Mouse (Mus musculus): ENCODE measurements around the gene Fundc2.

Fundc2 gene

GRCm38 (mm10) chrX:75382195-75382771 is at the start of gene Fundc2, which contains the start of gene F8:
Fundc2 (plus strand) TSS chrX:75382399.
F8 (minus strand) TSS chrX:75382615.
- peak; percentile 52 to 79 for DNase-seq

GRCm38 (mm10) chrX:75370197-75370596 is 12.0 kb upstream of the Fundc2 start:
- DNase-seq = no peak

GRCm38 (mm10) chrX:75372666-75373425 is 9.4 kb upstream of the Fundc2 start:
- no peak for DNase-seq

- no peak for DNase-seq
Observed at GRCm38 (mm10) chrX:75376815-75377214, 5.4 kb upstream of the Fundc2 start.

GRCm38 (mm10) chrX:75381176-75381575 is 1.0 kb upstream of the Fundc2 start:
- no peak for DNase-seq

- no peak for DNase-seq
Observed at GRCm38 (mm10) chrX:75381699-75382098, 500 bp upstream of the Fundc2 start.

- DNase-seq = no peak
Observed at GRCm38 (mm10) chrX:75399471-75399870, 17.3 kb downstream of the Fundc2 start.

GRCm38 (mm10) chrX:75402668-75403067 is 20.5 kb downstream of the Fundc2 start:
- DNase-seq = no peak

GRCm38 (mm10) chrX:75403350-75403749 is 21.2 kb downstream of the Fundc2 start:
- no peak for DNase-seq

GRCm38 (mm10) chrX:75409711-75410110 is 27.5 kb downstream of the Fundc2 start:
- no peak for DNase-seq

GRCm38 (mm10) chrX:75415936-75416785 is 34.0 kb downstream of the Fundc2 start, which contains the start of the genes Cmc4, Mtcp1 and Brcc3:
Cmc4 (minus strand) TSS chrX:75416584.
Mtcp1 (minus strand) TSS chrX:75416588.
Brcc3 (plus strand) TSS chrX:75416628.
- peak; percentile 83 to 85 for DNase-seq
